14 mouse cellular contexts compared by ENCODE assay signal in genomic region chr19:14777709-14778108, GRCm38 (mm10).
DNase-seq lines count a peak whose midpoint lies in the region; ATAC-seq lines count a peak whose summit lies in the region.
"Had no signal": no experiment of that assay in that cellular context is flagged by ENCODE, and none has a peak within 500 bp of the region (broad histone marks: within the 10 kb centered on the region; RNA-seq: fewer than 3 reads in every experiment).

No protein-coding gene starts in this region.

- H3K27ac ChIP-seq in kidney, embryonic 14.5 days (ENCODE audit: low read depth, low read length) = no peak overlapping the region
- no peak overlapping the region for H3K27ac ChIP-seq in embryonic facial prominence, embryonic 13.5 days
- no peak overlapping the region for H3K27ac ChIP-seq in hindbrain, embryonic 11.5 days (ENCODE audit: low read depth, low read length)
- no peak overlapping the region; the same call in 1 of the 2 replicates for H3K27ac ChIP-seq in midbrain, embryonic 14.5 days (replicated peaks; ENCODE audit: low read depth, low read length)
- H3K27ac ChIP-seq: gastrocnemius, adult 2 months; heart, embryonic 15.5 days; liver, embryonic 15.5 days had no signal

- H3K9me3 ChIP-seq in kidney, embryonic 14.5 days (ENCODE audit: control insufficient read depth, low read length) = no peaks in the 10 kb centered on the region; the same call in 1 of the 2 replicates
- H3K9me3 ChIP-seq in embryonic facial prominence, embryonic 13.5 days = no peaks in the 10 kb centered on the region; the same call in 1 of the 2 replicates
- no peaks in the 10 kb centered on the region for H3K9me3 ChIP-seq in hindbrain, embryonic 11.5 days (ENCODE audit: control insufficient read depth, low read length)
- H3K9me3 ChIP-seq in midbrain, embryonic 14.5 days (ENCODE audit: control insufficient read depth, low read length) = no peaks in the 10 kb centered on the region
- H3K9me3 ChIP-seq: heart, embryonic 15.5 days; liver, embryonic 15.5 days had no signal

- no peak for ATAC-seq in kidney, embryonic 14.5 days (ENCODE audit: low FRiP score, low TSS enrichment)
- ATAC-seq in embryonic facial prominence, embryonic 13.5 days (ENCODE audit: insufficient number of reproducible peaks, insufficient read depth, low FRiP score, low TSS enrichment, low read depth) = no peak
- ATAC-seq in hindbrain, embryonic 11.5 days (ENCODE audit: low FRiP score) = peak; percentile 49
- ATAC-seq in midbrain, embryonic 14.5 days (ENCODE audit: low FRiP score, low TSS enrichment) = no peak

- no peak overlapping the region for H3K4me3 ChIP-seq in kidney, embryonic 14.5 days (ENCODE audit: low read length)
- H3K4me3 ChIP-seq in embryonic facial prominence, embryonic 13.5 days = no peak overlapping the region
- no peak overlapping the region for H3K4me3 ChIP-seq in hindbrain, embryonic 11.5 days (ENCODE audit: low read depth, low read length)
- H3K4me3 ChIP-seq in midbrain, embryonic 14.5 days (replicated peaks; ENCODE audit: low read depth, low read length) = no peak overlapping the region
- H3K4me3 ChIP-seq: gastrocnemius, adult 2 months; heart, embryonic 15.5 days; liver, embryonic 15.5 days; megakaryocyte, embryonic 14.5 days had no signal

- 0 out of 2 replicates have a peak, but pooled peaks cover 3% of the 10 kb centered on the region for H3K27me3 ChIP-seq in kidney, embryonic 14.5 days (ENCODE audit: control insufficient read depth, insufficient read depth, low read length)
- H3K27me3 ChIP-seq in embryonic facial prominence, embryonic 13.5 days = no peaks in the 10 kb centered on the region
- H3K27me3 ChIP-seq in hindbrain, embryonic 11.5 days (ENCODE audit: control insufficient read depth, insufficient read depth, low read length) = no peaks in the 10 kb centered on the region
- no peaks in the 10 kb centered on the region for H3K27me3 ChIP-seq in midbrain, embryonic 14.5 days (ENCODE audit: control insufficient read depth, insufficient read depth, low read length)
- H3K27me3 ChIP-seq: heart, embryonic 15.5 days; liver, embryonic 15.5 days; megakaryocyte, embryonic 14.5 days had no signal

- WGBS in kidney, embryonic 14.5 days = 35% methylated on average over 7 of the region's 7 CpGs
- WGBS in embryonic facial prominence, embryonic 13.5 days = 30% methylated on average over 7 of the region's 7 CpGs
- 23% methylated on average over 7 of the region's 7 CpGs for WGBS in hindbrain, embryonic 11.5 days
- 28% methylated on average over 7 of the region's 7 CpGs for WGBS in midbrain, embryonic 14.5 days

- no peak overlapping the region for H3K9ac ChIP-seq in kidney, embryonic 14.5 days (ENCODE audit: low read depth, low read length)
- no peak overlapping the region for H3K9ac ChIP-seq in embryonic facial prominence, embryonic 13.5 days
- H3K9ac ChIP-seq in hindbrain, embryonic 11.5 days (ENCODE audit: low read depth, low read length) = no peak overlapping the region
- no peak overlapping the region for H3K9ac ChIP-seq in midbrain, embryonic 14.5 days (replicated peaks; ENCODE audit: low read length)
- H3K9ac ChIP-seq: heart, embryonic 15.5 days; liver, embryonic 15.5 days had no signal

- DNase-seq in kidney, postnatal 10 days = no peak
- DNase-seq in hindbrain, embryonic 11.5 days (ENCODE audit: low spot score) = peak; percentile 13
- DNase-seq in midbrain, embryonic 14.5 days = peak; percentile 27
- DNase-seq in adrenal gland, postnatal 14 days = no peak
- no peak for DNase-seq in frontal cortex, adult 2 months (ENCODE audit: extremely low spot score in 1 of 2, low spot score in 1 of 2)
- DNase-seq in thymus, postnatal 10 days (ENCODE audit: low spot score in 2 of 2) = no peak
- DNase-seq: gastrocnemius, adult 2 months; kidney, adult 8-10 months; thymus, adult 2 months had no signal

- H3K4me2 ChIP-seq in kidney, embryonic 14.5 days (replicated peaks; ENCODE audit: low read depth, low read length) = peak overlapping the region; percentile 21; the same call in 1 of the 2 replicates
- peak overlapping the region; percentile 41; the same call in 1 of the 2 replicates for H3K4me2 ChIP-seq in embryonic facial prominence, embryonic 13.5 days
- peak overlapping the region; percentile 12; the same call in 1 of the 2 replicates for H3K4me2 ChIP-seq in hindbrain, embryonic 11.5 days (replicated peaks; ENCODE audit: low read depth, low read length)
- peak overlapping the region; percentile 46 for H3K4me2 ChIP-seq in midbrain, embryonic 14.5 days (ENCODE audit: low read length)
- H3K4me2 ChIP-seq: heart, embryonic 15.5 days; liver, embryonic 15.5 days had no signal

- H3K4me1 ChIP-seq in kidney, embryonic 14.5 days (ENCODE audit: control insufficient read depth, insufficient read depth, low read length) = no peaks in the 10 kb centered on the region
- H3K4me1 ChIP-seq in embryonic facial prominence, embryonic 13.5 days = peaks cover 4% of the 10 kb centered on the region; the same call in 1 of the 2 replicates
- no peaks in the 10 kb centered on the region for H3K4me1 ChIP-seq in hindbrain, embryonic 11.5 days (replicated peaks; ENCODE audit: control insufficient read depth, insufficient read depth, low read length)
- H3K4me1 ChIP-seq in midbrain, embryonic 14.5 days (ENCODE audit: control insufficient read depth, insufficient read depth, low read length) = no peaks in the 10 kb centered on the region; the same call in 1 of the 2 replicates
- H3K4me1 ChIP-seq: heart, embryonic 15.5 days; liver, embryonic 15.5 days; megakaryocyte, embryonic 14.5 days had no signal

- H3K36me3 ChIP-seq in kidney, embryonic 14.5 days (ENCODE audit: control insufficient read depth, insufficient read depth, low read length) = no peaks in the 10 kb centered on the region
- no peaks in the 10 kb centered on the region for H3K36me3 ChIP-seq in embryonic facial prominence, embryonic 13.5 days
- no peaks in the 10 kb centered on the region for H3K36me3 ChIP-seq in hindbrain, embryonic 11.5 days (ENCODE audit: control insufficient read depth, insufficient read depth, low read length)
- no peaks in the 10 kb centered on the region for H3K36me3 ChIP-seq in midbrain, embryonic 14.5 days (ENCODE audit: control insufficient read depth, insufficient read depth, low read length)
- H3K36me3 ChIP-seq: heart, embryonic 15.5 days; liver, embryonic 15.5 days had no signal

Comparison
In these comparisons a context has a peak if more than half of its experiments do, and no peak if none do; other contexts are left out.
1. DNase-seq: peak in hindbrain, embryonic 11.5 days (single experiment) and midbrain, embryonic 14.5 days (single experiment); none in kidney, postnatal 10 days (single experiment), adrenal gland, postnatal 14 days (single experiment), frontal cortex, adult 2 months (0 of 2) and thymus, postnatal 10 days (0 of 2).
2. Peak in every context shown above with its lines, with median percentiles within 50 percentile points of each other: H3K4me2 ChIP-seq.